Mouse (Mus musculus): Measurements from ENCODE around the gene Mctp1. TPM values are rescaled to one million over a fixed set of nuclear protein-coding genes. Genes with fewer than 3 reads are reported as not detected.

Mctp1 gene
- polyA plus RNA-seq, 1 experiment, result 0.54 TPM

- Histone ChIP-seq H3K4me3 (ENCODE audit: insufficient read depth, low read length) (no peak overlapping the region), H3K4me1 (ENCODE audit: control insufficient read depth, insufficient read depth, low read length) (no peaks in the 10 kb centered on the region), H3K27ac (ENCODE audit: insufficient read depth, low read length) (no peak overlapping the region)
- TF ChIP-seq POLR2A (IDR thresholded peaks at IDR 0.05; ENCODE audit: low read depth, low read length) (no peak), CTCF (IDR thresholded peaks at IDR 0.05; ENCODE audit: borderline replicate concordance, insufficient read depth, low read length) (no peak)
Observed at GRCm38 (mm10) chr13:76802051-76802728, 417.9 kb downstream of the Mctp1 start.

- Histone ChIP-seq H3K4me3 (ENCODE audit: insufficient read depth, low read length) (no peak overlapping the region), H3K27ac (ENCODE audit: insufficient read depth, low read length) (no peak overlapping the region), H3K4me1 (ENCODE audit: control insufficient read depth, insufficient read depth, low read length) (no peaks in the 10 kb centered on the region)
- no peak for TF ChIP-seq POLR2A (IDR thresholded peaks at IDR 0.05; ENCODE audit: low read depth, low read length)
- no peak for TF ChIP-seq CTCF (IDR thresholded peaks at IDR 0.05; ENCODE audit: borderline replicate concordance, insufficient read depth, low read length)
Observed at GRCm38 (mm10) chr13:76802926-76803325, 418.6 kb downstream of the Mctp1 start.

DNA sequence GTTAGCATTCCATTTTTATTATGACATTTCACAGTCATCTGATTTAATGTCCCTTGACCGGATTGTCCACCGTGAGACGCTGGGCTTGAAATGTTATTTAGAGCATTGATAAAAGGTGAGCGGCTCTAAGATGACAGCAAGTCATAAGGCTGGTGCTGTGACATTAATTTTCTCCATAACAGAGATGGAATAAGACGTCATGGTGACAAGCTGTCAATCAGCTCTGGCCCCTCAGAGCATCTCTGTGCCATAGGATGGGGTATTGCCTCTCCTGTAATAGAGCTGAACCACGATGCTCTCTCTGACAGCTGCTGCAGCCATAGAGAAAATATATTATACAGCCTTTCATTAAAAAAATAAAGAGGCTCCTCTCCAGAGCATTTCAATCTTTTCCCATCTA, 419.5 kb downstream of the Mctp1 start:
- no peak overlapping the region for H3K27ac ChIP-seq (ENCODE audit: insufficient read depth, low read length)
- no peaks in the 10 kb centered on the region for H3K4me1 ChIP-seq (ENCODE audit: control insufficient read depth, insufficient read depth, low read length)
- H3K4me3 ChIP-seq (ENCODE audit: insufficient read depth, low read length), result no peak overlapping the region
- TF ChIP-seq CTCF (IDR thresholded peaks at IDR 0.05; ENCODE audit: borderline replicate concordance, insufficient read depth, low read length) (no peak), POLR2A (IDR thresholded peaks at IDR 0.05; ENCODE audit: low read depth, low read length) (no peak)

DNA sequence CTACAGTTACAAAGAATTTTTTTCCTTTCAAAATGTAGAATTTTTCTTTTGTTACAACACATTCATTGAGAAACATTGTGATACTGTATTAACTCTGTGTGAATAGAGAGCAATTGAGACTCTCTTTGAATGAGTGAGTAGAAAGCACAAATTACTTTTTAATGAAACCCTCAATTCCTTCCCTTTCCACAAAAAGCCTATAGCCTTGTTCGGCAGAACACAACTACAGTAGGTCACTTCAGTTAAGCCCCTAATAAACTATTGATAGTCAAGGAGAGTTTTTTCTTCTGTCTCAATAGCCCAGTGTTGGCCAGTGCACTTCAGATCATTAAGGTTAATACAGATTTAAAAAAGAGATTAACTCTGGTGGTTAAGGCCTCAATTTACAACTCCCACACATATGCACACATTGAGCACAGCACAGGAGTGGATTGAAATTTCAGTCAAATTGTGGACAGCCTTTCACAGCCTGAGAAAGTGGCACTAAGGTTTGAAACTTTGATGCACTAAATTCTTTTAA, 424.6 kb downstream of the Mctp1 start:
- H3K27ac ChIP-seq (ENCODE audit: insufficient read depth, low read length), result no peak overlapping the region
- no peaks in the 10 kb centered on the region for H3K4me1 ChIP-seq (ENCODE audit: control insufficient read depth, insufficient read depth, low read length)
- no peak overlapping the region for H3K4me3 ChIP-seq (ENCODE audit: insufficient read depth, low read length)
- TF ChIP-seq CTCF (IDR thresholded peaks at IDR 0.05; ENCODE audit: borderline replicate concordance, insufficient read depth, low read length), result no peak
- no peak for TF ChIP-seq POLR2A (IDR thresholded peaks at IDR 0.05; ENCODE audit: low read depth, low read length)

DNA sequence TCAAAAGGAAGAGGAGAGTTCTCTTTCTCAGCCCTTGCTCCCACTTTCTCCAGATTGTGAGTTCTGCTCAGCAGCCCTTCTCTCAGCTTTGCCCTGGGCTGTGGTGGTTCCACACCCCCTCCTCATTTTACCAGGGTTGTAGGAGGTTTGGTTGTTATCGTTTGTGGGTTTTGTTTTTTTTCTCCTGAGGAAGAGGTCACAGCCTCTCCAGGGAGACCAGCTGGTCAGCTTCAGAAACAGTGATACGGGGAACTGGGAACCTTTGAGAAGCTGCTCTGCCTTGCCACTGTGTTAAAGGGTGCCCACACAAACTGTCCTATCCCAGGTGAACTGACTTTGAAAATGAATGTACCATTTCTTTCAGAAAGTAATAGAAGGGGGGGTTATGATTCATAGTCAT, 425.5 kb downstream of the Mctp1 start:
- Histone ChIP-seq H3K4me1 (ENCODE audit: control insufficient read depth, insufficient read depth, low read length) (no peaks in the 10 kb centered on the region), H3K27ac (ENCODE audit: insufficient read depth, low read length) (no peak overlapping the region), H3K4me3 (ENCODE audit: insufficient read depth, low read length) (no peak overlapping the region)
- no peak for TF ChIP-seq CTCF (IDR thresholded peaks at IDR 0.05; ENCODE audit: borderline replicate concordance, insufficient read depth, low read length)

DNA sequence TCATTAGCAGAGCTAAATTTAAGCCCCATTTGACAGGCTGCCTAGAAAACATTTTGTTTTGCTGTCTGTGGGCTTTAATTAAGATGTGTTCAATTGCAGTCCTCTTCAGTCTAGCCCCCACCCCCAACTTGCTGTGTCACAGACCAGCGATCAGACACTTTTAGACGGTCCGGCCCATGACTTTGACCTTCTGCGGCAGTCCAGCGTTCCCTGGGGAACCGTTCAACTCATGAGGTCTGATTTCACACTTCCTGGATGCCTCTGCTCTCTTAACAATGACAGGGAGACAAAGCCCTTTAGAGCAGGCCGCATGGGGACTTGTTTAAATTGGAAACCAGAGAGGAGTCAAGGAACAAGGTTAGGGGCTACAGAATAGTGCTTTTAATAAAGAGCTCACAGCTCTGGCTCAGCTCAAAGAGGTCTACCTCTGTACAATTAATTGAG, 426.2 kb downstream of the Mctp1 start:
- H3K4me1 ChIP-seq (ENCODE audit: control insufficient read depth, insufficient read depth, low read length), result no peaks in the 10 kb centered on the region
- H3K27ac ChIP-seq (ENCODE audit: insufficient read depth, low read length), result no peak overlapping the region
- TF ChIP-seq POLR2A (IDR thresholded peaks at IDR 0.05; ENCODE audit: low read depth, low read length), result no peak
- TF ChIP-seq CTCF (IDR thresholded peaks at IDR 0.05; ENCODE audit: borderline replicate concordance, insufficient read depth, low read length), result no peak
- H3K4me3 ChIP-seq (ENCODE audit: insufficient read depth, low read length), result no peak overlapping the region

- TF ChIP-seq POLR2A (IDR thresholded peaks at IDR 0.05; ENCODE audit: low read depth, low read length) (no peak), CTCF (IDR thresholded peaks at IDR 0.05; ENCODE audit: borderline replicate concordance, insufficient read depth, low read length) (no peak)
- Histone ChIP-seq H3K4me1 (ENCODE audit: control insufficient read depth, insufficient read depth, low read length) (no peaks in the 10 kb centered on the region), H3K27ac (ENCODE audit: insufficient read depth, low read length) (no peak overlapping the region), H3K4me3 (ENCODE audit: insufficient read depth, low read length) (no peak overlapping the region)
Observed at GRCm38 (mm10) chr13:76823083-76823482, 438.7 kb downstream of the Mctp1 start.

DNA sequence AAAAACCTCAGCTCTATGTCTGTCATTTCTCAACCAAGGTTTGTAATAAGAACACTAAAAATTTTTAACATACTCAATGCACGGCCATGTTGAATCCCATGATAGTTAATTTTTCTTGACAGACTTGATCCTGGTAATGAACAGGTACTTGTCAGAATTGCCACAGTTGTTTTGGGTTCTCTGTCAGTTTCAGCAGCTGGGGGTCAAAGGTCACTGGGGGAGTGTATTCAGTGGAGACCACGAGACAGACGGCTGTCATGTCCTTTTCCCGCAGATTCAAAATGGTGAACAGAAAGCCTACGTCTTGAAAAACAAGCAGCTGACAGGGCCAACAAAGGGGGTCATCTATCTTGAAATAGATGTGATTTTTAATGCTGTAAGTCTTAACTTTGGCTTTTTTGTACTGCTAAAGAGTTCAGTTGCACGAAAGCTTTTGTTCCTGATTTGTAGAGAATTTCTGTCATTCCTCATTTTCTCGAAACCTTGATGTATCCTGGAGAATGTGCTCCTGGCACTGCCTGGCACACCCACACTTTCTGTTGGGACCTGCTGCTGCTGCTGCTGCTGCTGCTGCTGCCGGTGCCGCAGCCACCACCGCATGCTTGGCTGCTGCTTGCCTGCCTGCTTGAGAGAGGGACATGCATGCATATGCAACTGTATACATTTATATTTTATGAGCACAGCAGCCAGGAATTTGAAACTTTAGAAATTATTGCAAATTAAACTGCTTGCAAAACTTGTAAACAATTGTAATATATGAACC, 440.8 kb downstream of the Mctp1 start:
- Histone ChIP-seq H3K4me3 (ENCODE audit: insufficient read depth, low read length) (no peak overlapping the region), H3K4me1 (ENCODE audit: control insufficient read depth, insufficient read depth, low read length) (no peaks in the 10 kb centered on the region), H3K27ac (ENCODE audit: insufficient read depth, low read length) (no peak overlapping the region)
- TF ChIP-seq CTCF (IDR thresholded peaks at IDR 0.05; ENCODE audit: borderline replicate concordance, insufficient read depth, low read length), result no peak
- TF ChIP-seq POLR2A (IDR thresholded peaks at IDR 0.05; ENCODE audit: low read depth, low read length), result no peak

DNA sequence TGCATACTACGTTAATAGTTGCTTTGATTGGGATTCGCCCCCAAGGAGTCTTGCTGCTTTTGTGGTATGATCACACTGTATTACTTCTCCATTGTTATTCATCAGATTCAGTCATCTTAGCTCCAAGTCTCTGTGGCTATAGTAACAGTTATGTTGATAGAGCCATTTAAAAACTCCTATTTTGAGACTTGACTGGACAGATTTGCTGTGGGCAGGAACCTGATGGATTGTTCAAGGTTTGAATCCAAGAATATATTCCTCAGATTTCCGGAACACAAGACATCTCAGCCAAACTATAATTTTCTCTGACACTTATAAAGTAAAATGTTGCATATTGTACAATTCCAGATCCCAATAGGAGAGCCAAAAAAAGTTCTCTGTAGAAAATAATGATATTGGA, 443.4 kb downstream of the Mctp1 start:
- H3K27ac ChIP-seq (ENCODE audit: insufficient read depth, low read length), result no peak overlapping the region

GRCm38 (mm10) chr13:76838031-76838430, 453.7 kb downstream of the Mctp1 start:
- Histone ChIP-seq H3K4me1 (ENCODE audit: control insufficient read depth, insufficient read depth, low read length) (no peaks in the 10 kb centered on the region), H3K27ac (ENCODE audit: insufficient read depth, low read length) (no peak overlapping the region), H3K4me3 (ENCODE audit: insufficient read depth, low read length) (no peak overlapping the region)
- TF ChIP-seq POLR2A (IDR thresholded peaks at IDR 0.05; ENCODE audit: low read depth, low read length) (no peak), CTCF (IDR thresholded peaks at IDR 0.05; ENCODE audit: borderline replicate concordance, insufficient read depth, low read length) (no peak)

More for the DNA sequence above, 443.4 kb downstream of the Mctp1 start:
- Histone ChIP-seq H3K4me3 (ENCODE audit: insufficient read depth, low read length) (no peak overlapping the region), H3K4me1 (ENCODE audit: control insufficient read depth, insufficient read depth, low read length) (no peaks in the 10 kb centered on the region)
- no peak for TF ChIP-seq POLR2A (IDR thresholded peaks at IDR 0.05; ENCODE audit: low read depth, low read length)
- no peak for TF ChIP-seq CTCF (IDR thresholded peaks at IDR 0.05; ENCODE audit: borderline replicate concordance, insufficient read depth, low read length)
